Mouse (Mus musculus) heart, embryonic 10.5 days (tissue): ENCODE results near the gene Tmem145. TPM values are rescaled to one million over a fixed set of nuclear protein-coding genes. Genes with fewer than 3 reads are reported as not detected.

Experiments used
- DNase-seq: peaks from one replicate; pipeline ENCODE4 v3.0.0-alpha.2; 2017; ENCODE audit warnings: low spot score
- H3K27ac ChIP-seq: fragments of 300-500 bp; sonication (generic); 2 replicates; pipeline ENCODE4 v1.5.1; 2016; ENCODE audit warnings: mild to moderate bottlenecking
- H3K27me3 ChIP-seq: fragments of 300-500 bp; sonication (generic); 2 replicates; pipeline ENCODE4 v1.6.1; 2016; ENCODE audit warnings: mild to moderate bottlenecking; ENCODE audit not compliant: poor library complexity, insufficient read depth, severe bottlenecking
- H3K36me3 ChIP-seq: fragments of 300-500 bp; sonication (generic); 2 replicates; pipeline ENCODE4 v1.6.1; 2016; ENCODE audit warnings: mild to moderate bottlenecking, moderate library complexity
- H3K4me1 ChIP-seq: fragments of 300-500 bp; sonication (generic); 2 replicates; pipeline ENCODE4 v1.6.1; 2016; ENCODE audit warnings: mild to moderate bottlenecking
- H3K4me3 ChIP-seq: fragments of 300-500 bp; sonication (generic); 2 replicates; pipeline ENCODE4 v1.5.1; 2016; ENCODE audit warnings: mild to moderate bottlenecking, moderate library complexity
- H3K9me3 ChIP-seq: fragments of 300-500 bp; sonication (generic); 2 replicates; pipeline ENCODE4 v1.6.1; 2016; ENCODE audit warnings: mild to moderate bottlenecking, moderate library complexity
- WGBS: fragments of 180-500 bp; shearing (Covaris S2); methylation state at CpG from one replicate; pipeline ENCODE4 v1.1.7; 2016; 5-methylcytosine and 5-hydroxymethylcytosine counted together
- polyA plus RNA-seq: library from polyadenylated mRNA; unstranded; fragments of >200 nt; fragmentation: Nextera tagmentation; extraction: Ambion mirVana; gene quantifications from 2 replicates; pipeline ENCODE4 v1.2.1, GENCODE M21; 2016

Gene Tmem145
- polyA plus RNA-seq, 1 experiment from 2014 or later, result 0.63 TPM

- Histone ChIP-seq H3K36me3 (no peaks in the 10 kb centered on the region), H3K9me3 (no peaks in the 10 kb centered on the region; the same call in 1 of the 2 replicates), H3K27ac (no peak overlapping the region), H3K4me3 (no peak overlapping the region), H3K27me3 (peaks cover 30% of the 10 kb centered on the region), H3K4me1 (peaks cover 15% of the 10 kb centered on the region)
- 73% methylated on average over 3 of the region's 3 CpGs for WGBS
- DNase-seq, result no peak
Observed at GRCm38 (mm10) chr7:25303685-25304006, 2.3 kb upstream of the Tmem145 start.

GRCm38 (mm10) chr7:25305481-25305880, 425 bp upstream of the Tmem145 start:
- H3K9me3 ChIP-seq, result no peaks in the 10 kb centered on the region; the same call in 1 of the 2 replicates
- peak; percentile 70 for DNase-seq
- H3K4me1 ChIP-seq, result peaks cover 15% of the 10 kb centered on the region
- H3K4me3 ChIP-seq, result peak overlapping the region; percentile 70
- H3K27me3 ChIP-seq, result peaks cover 40% of the 10 kb centered on the region
- H3K36me3 ChIP-seq, result no peaks in the 10 kb centered on the region
- 3% methylated on average over 2 of the region's 2 CpGs for WGBS
- H3K27ac ChIP-seq, result no peak overlapping the region

DNA sequence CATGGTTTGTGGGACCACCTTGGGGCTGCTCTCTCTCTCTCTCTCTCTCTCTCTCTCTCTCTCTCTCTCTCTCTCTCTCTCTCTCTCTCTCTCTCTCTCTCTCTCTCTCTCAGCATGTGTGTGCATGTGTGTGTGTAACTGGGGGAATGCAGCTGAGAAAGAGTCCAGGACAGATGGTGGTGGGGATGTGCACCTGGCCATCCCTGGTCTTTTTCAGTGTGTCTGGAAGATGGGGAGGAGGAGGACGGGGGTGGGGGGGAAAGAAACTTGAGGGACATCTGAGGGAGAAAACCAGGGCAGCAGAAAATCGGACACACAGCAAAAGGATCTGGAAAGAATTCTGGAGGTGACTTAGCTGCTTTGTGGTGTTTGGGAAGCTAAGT, 699 bp downstream of the Tmem145 start:
- WGBS, result 44% methylated on average over 2 of the region's 2 CpGs
- Histone ChIP-seq H3K27me3 (peaks cover 47% of the 10 kb centered on the region), H3K27ac (no peak overlapping the region), H3K4me1 (peaks cover 11% of the 10 kb centered on the region), H3K36me3 (no peaks in the 10 kb centered on the region), H3K4me3 (peak overlapping the region; percentile 70), H3K9me3 (no peaks in the 10 kb centered on the region; the same call in 1 of the 2 replicates)
- DNase-seq, result no peak

DNA sequence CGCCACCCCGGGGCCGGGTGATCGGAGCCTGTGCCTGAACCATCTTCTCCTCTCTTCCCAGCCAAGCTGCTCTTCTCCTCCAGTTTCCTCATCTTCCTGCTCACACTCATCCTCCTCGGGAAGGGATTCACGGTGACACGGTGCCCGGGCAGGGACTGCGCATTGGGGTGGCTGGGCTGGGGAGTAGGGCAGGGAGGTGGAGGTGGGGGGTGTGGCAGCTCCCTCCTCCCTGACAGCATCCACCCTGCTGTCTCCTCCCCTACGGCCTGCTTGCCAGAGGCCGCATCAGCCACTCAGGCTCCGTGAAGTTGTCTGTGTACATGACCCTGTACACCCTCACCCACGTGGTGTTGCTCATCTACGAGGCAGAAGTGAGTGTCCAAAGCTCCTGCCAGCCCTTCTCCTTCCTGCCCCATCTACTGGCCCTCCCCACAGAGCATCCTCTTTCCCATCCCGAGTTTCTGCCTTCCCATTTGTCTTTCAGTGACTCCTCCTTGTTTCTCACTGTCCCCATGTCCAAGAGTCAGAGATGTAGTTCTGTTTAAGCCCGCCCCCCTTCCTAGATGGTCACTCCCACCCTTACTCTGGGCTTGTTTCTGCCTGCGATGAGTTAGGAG, 2.9 kb downstream of the Tmem145 start:
- Histone ChIP-seq H3K9me3 (no peaks in the 10 kb centered on the region; the same call in 1 of the 2 replicates), H3K4me1 (peaks cover 11% of the 10 kb centered on the region), H3K27ac (no peak overlapping the region), H3K36me3 (no peaks in the 10 kb centered on the region), H3K27me3 (peaks cover 60% of the 10 kb centered on the region), H3K4me3 (no peak overlapping the region)
- WGBS, result 59% methylated on average over 17 of the region's 17 CpGs
- DNase-seq, result no peak

- Histone ChIP-seq H3K9me3 (no peaks in the 10 kb centered on the region; the same call in 1 of the 2 replicates), H3K4me1 (peaks cover 12% of the 10 kb centered on the region), H3K27ac (no peak overlapping the region), H3K36me3 (no peaks in the 10 kb centered on the region), H3K27me3 (peaks cover 66% of the 10 kb centered on the region), H3K4me3 (no peak overlapping the region)
- DNase-seq, result peak; percentile 63
- WGBS, result 79% methylated on average over 9 of the region's 9 CpGs
Observed at GRCm38 (mm10) chr7:25309425-25309824, 3.5 kb downstream of the Tmem145 start.

DNA sequence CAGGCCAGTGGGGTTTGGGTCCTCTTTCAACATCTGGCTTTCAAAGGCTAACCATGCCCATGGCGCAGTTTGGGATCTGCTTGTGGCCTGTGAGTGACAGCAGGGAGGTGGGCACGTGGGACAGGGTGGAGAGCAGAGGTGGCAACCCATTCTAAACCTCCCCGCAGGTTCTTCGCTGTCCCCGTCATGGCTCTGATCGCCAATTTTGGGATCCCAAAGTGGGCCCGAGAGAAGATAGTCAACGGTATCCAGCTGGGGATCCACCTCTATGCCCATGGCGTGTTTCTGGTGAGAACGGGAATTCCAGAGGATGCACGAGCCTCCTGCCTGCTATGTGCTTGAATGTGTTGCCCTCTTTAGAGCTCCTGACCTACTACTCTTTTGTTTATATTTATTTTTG, 5.3 kb downstream of the Tmem145 start:
- H3K4me3 ChIP-seq, result no peak overlapping the region
- H3K4me1 ChIP-seq, result peaks cover 17% of the 10 kb centered on the region
- no peaks in the 10 kb centered on the region for H3K9me3 ChIP-seq
- peak; percentile 69 for DNase-seq
- H3K27ac ChIP-seq, result no peak overlapping the region
- 74% methylated on average over 11 of the region's 11 CpGs for WGBS
- no peaks in the 10 kb centered on the region for H3K36me3 ChIP-seq
- peaks cover 82% of the 10 kb centered on the region for H3K27me3 ChIP-seq

GRCm38 (mm10) chr7:25313325-25313724, 7.4 kb downstream of the Tmem145 start:
- Histone ChIP-seq H3K4me3 (no peak overlapping the region), H3K36me3 (no peaks in the 10 kb centered on the region), H3K4me1 (peaks cover 28% of the 10 kb centered on the region), H3K9me3 (no peaks in the 10 kb centered on the region), H3K27me3 (peaks cover 64% of the 10 kb centered on the region), H3K27ac (no peak overlapping the region)
- WGBS, result 35% methylated on average over 7 of the region's 7 CpGs
- DNase-seq, result no peak

DNA sequence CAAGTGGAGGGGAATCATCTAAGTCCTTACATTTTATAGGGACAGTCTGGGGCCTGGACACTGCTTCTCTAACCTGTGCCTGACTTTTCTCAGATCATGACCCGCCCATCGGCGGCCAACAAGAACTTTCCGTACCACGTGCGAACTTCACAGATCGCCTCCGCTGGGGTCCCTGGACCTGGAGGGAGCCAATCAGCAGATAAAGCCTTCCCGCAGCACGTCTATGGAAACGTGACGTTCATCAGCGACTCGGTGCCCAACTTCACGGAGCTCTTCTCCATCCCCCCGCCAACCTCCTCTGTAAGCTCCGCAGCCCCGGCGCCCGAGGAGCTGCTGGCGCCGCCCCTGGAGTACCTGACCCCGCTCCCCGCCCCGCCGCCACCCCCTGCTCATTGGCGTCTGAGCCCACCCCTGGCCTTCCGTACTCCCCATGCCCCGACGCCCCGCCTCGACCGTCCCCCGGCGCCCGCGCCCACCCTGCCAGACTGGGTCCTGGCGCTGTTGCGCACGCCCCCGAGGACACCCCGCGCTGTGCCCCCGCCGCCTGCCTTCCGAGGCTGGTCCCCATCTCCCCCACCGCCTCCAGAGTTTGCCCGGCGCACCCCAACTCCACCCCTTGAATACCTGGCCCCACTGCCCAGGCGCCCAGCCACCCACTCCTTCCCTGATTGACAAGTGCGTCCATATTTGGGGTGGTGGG, 8.8 kb downstream of the Tmem145 start:
- H3K9me3 ChIP-seq, result no peaks in the 10 kb centered on the region
- peaks cover 28% of the 10 kb centered on the region for H3K4me1 ChIP-seq
- 2% methylated on average over 51 of the region's 51 CpGs for WGBS
- 0 out of 2 replicates have a peak, but pooled peaks cover 2% of the 10 kb centered on the region for H3K36me3 ChIP-seq
- H3K27me3 ChIP-seq, result peaks cover 52% of the 10 kb centered on the region
- H3K27ac ChIP-seq, result peak overlapping the region; percentile 56
- DNase-seq, result no peak
- H3K4me3 ChIP-seq, result peak overlapping the region; percentile 75

DNA sequence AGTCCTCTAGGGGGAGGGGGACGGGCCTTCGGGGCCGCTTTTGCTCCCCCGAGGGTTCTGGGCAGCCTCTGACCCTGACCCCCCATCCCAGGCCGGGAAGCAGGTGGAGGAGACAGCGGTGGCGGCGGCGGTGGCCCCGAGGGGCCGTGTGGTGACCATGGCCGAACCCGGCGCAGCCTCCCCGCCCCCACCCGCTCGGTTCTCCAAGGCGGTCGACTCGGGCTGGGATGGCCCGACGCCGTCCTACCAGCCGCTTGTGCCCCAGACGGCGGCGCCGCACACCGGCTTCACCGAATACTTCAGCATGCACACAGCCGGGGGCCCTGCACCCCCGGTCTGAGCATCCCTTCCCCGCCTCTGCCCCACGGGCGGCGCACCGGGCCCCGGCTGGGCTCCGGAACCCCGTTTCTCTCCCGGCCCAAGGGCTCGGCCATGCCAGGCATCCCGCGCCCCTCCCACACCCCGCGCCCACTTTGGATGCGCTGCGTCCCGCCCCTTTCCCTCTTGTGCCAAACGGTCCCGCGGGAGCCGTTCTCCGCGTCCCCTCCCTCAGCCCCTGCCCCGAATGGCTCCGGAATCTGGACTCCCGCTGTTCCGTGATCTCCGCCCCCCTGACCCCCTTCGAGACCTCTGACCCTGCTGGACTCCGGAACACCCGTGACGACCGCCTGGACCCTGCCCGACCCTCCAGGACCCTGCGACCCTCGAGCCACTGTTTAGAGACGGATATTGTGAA, 9.6 kb downstream of the Tmem145 start:
- peaks cover 28% of the 10 kb centered on the region for H3K4me1 ChIP-seq
- H3K36me3 ChIP-seq, result 0 out of 2 replicates have a peak, but pooled peaks cover 2% of the 10 kb centered on the region
- H3K27me3 ChIP-seq, result peaks cover 52% of the 10 kb centered on the region
- peak overlapping the region; percentile 75 for H3K4me3 ChIP-seq
- peak overlapping the region; percentile 56 for H3K27ac ChIP-seq
- DNase-seq, result no peak
- no peaks in the 10 kb centered on the region for H3K9me3 ChIP-seq
- WGBS, result under 1% methylated on average over 69 of the region's 69 CpGs

DNA sequence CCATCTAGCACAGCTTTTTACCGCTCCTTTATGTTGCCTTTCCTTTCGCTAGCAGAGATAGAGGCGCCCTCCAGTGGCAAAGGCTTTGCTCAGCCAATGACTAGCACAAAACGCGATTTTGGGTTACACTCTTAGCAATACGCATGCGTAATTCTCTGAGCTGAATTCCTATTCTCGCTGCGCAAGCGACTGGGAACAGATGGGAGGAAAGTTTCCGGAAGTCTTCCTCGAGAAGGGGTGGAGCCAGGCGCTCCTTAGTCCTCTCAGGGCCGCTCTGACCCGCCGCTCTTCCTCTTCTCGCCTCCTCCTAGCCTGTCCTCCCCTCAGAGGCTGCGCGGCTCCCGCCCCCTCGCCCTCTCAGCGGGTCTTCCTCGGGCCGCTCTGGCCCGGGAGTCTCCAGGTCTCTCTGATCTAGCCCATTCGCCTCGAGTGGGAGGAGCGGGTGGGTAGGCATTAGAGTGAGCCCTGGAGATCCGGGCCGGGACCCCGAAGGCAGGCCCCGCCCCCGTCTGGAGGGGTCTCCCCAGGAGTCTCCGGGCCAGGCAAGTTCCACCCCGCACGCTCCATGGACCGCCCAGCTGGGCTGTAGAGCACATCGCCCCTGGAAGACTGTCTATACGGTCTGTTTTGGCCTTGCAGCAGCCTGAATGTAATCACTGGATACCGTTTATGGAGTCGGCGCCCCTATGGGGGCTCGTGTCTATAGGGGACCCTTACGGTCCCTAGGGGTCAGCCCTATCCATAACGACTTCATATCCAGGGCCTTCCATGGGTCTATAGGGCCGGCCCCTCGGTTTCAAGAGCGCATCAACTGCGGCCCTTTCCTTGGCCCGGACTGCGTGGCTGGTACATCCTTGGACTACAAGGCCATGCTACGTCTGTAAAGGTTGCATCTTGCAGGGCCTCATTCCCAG, 10.9 kb downstream of the Tmem145 start, which contains the start of gene Megf8:
Gene Megf8, plus strand, starts transcription at position 633 of the 914 bp plus-strand sequence.
- peaks cover 36% of the 10 kb centered on the region for H3K4me1 ChIP-seq
- no peaks in the 10 kb centered on the region for H3K9me3 ChIP-seq
- peak; percentile 98 for DNase-seq
- H3K27me3 ChIP-seq, result peaks cover 42% of the 10 kb centered on the region
- whole genome bisulfite sequencing, result 2% methylated on average over 52 of the region's 52 CpGs
- peak within 1 kb of the TSS; percentile 75 for H3K4me3 ChIP-seq
- H3K27ac ChIP-seq, result peak within 1 kb of the TSS; percentile 88
- 0 out of 2 replicates have a peak, but pooled peaks cover 2% of the 10 kb centered on the region for H3K36me3 ChIP-seq

- Histone ChIP-seq H3K4me1 (peaks cover 44% of the 10 kb centered on the region), H3K4me3 (peak overlapping the region; percentile 75), H3K9me3 (no peaks in the 10 kb centered on the region), H3K27me3 (peaks cover 35% of the 10 kb centered on the region), H3K36me3 (0 out of 2 replicates have a peak, but pooled peaks cover 2% of the 10 kb centered on the region), H3K27ac (peak overlapping the region; percentile 88)
- WGBS, result 18% methylated on average over 21 of the region's 21 CpGs
- DNase-seq, result no peak
Observed at GRCm38 (mm10) chr7:25317446-25317999, 11.6 kb downstream of the Tmem145 start.

DNA sequence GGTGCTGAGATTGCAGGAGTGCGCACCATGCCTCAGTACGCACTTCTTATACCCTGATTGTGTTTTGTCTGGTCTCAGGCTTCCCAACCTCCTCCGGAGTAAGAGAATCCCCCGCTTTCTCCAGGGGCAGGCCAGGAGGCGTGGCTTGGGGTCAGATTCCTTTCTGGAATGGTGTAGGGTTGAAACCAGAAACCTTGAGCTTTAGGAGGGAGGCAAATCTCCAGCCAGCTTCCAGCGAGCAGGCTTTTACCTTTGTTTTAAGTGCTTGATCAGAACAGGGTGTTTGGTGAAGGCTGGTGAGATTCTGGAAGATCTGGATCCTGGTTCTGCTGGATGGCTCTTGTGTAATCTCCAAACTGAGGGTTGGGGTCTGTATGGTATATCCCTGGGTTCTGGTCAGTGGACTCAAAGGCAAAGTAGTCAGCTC, 16.2 kb downstream of the Tmem145 start:
- 4% methylated on average over 6 of the region's 6 CpGs for WGBS
- Histone ChIP-seq H3K4me3 (peak overlapping the region; percentile 20), H3K27ac (peak overlapping the region; percentile 84), H3K9me3 (no peaks in the 10 kb centered on the region), H3K27me3 (no peaks in the 10 kb centered on the region), H3K4me1 (peaks cover 34% of the 10 kb centered on the region), H3K36me3 (0 out of 2 replicates have a peak, but pooled peaks cover 2% of the 10 kb centered on the region)
- DNase-seq, result no peak
